Mouse (Mus musculus): ENCODE measurements around the gene Creb3l1. TPM values are rescaled to one million over a fixed set of nuclear protein-coding genes. Genes with fewer than 3 reads are reported as not detected.

The Creb3l1 gene
- polyA plus RNA-seq, 1 experiment from 2014 or later: 1.3 TPM

DNA sequence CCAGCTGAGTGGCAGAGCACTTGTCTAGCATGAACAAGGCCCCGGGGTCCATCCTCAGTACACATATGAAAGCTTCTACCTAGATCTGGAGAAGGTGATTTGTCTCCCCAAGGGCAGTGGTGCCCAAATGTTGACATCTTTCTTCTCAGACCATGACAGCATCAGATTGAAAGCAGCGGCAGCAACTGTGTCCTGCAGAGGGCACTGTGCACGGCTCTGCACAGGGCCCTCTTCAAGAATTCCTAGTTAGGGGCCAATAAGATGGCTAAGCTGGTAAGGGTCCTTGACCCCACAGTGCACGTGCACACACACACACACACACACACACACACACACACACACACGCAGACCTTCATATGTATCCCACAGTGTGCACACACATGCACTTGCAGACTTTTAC lies 9.4 kb downstream of the Creb3l1 start:
- Histone ChIP-seq H3K27me3 (0 out of 2 replicates have a peak, but pooled peaks cover 14% of the 10 kb centered on the region), H3K4me2 (no peak overlapping the region), H3K4me3 (replicated peaks) (no peak overlapping the region), H3K27ac (no peak overlapping the region), H3K9ac (replicated peaks) (no peak overlapping the region), H3K4me1 (replicated peaks) (peaks cover 28% of the 10 kb centered on the region), H3K36me3 (no peaks in the 10 kb centered on the region), H3K9me3 (no peaks in the 10 kb centered on the region)
- ATAC-seq (ENCODE audit: insufficient number of reproducible peaks, insufficient read depth, low FRiP score, low TSS enrichment, low read depth): no peak
- 88% methylated on average over 5 of the region's 5 CpGs for WGBS

DNA sequence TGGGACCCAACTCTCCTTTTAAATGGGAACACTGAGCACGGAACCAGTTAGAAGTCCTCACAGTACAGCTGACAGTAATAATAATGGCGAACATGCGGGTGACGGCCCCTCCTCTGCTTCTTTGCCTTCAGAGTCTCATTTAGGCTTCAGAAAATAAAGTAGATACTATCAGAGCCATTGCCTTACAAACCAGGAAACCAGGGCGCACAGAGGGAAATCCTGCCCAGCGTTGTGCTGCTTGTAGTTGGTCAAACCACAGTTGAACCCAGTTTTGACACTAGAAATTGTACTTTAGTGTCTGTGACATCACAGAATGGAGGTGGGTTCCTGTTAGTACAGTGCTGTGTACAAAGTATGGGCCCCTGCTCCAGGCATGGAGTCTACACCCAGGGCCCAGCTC lies 10.1 kb downstream of the Creb3l1 start:
- Histone ChIP-seq H3K9ac (replicated peaks) (no peak overlapping the region), H3K27ac (no peak overlapping the region), H3K4me3 (replicated peaks) (no peak overlapping the region), H3K36me3 (no peaks in the 10 kb centered on the region), H3K4me1 (replicated peaks) (peaks cover 21% of the 10 kb centered on the region), H3K27me3 (peaks cover 14% of the 10 kb centered on the region), H3K9me3 (no peaks in the 10 kb centered on the region), H3K4me2 (no peak overlapping the region)
- WGBS: 88% methylated on average over 6 of the region's 6 CpGs
- ATAC-seq (ENCODE audit: insufficient number of reproducible peaks, insufficient read depth, low FRiP score, low TSS enrichment, low read depth): no peak

DNA sequence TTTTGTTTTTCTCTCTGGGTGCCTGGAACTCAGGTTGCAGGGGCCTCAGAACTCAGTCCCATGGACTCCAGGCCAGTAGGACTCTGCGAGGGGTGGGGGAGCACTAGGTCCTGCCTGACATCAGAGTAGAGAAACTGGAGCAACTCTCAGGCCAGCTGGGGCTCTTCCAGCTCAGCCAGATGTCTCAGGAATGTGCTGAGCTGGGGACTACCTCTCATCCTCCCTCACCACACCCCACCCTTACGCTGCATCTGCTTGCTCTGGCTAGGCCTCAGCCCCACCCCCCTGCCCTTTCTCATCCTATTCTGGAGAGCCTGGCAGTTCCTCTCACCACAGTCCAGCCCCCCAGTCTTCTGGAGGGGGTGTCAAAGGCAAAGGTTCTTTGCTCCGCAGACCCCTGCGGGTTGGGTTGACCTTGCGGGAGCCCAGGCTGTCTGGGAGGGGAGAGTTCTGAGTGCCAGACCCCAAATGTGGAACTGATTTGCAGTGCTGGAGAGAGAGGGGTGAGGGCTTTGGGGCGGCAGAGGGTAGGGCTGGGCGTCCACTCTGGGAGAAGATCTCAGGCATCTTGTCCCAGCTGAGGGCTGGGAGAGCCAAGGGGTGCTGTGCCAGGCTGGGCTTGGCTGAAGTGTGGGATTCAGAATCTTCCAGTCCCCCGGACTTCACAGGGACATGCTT lies 11.4 kb downstream of the Creb3l1 start:
- H3K4me1 ChIP-seq (replicated peaks): peaks cover 22% of the 10 kb centered on the region
- no peaks in the 10 kb centered on the region for H3K36me3 ChIP-seq
- peak overlapping the region; percentile 83 for H3K27ac ChIP-seq
- ATAC-seq (ENCODE audit: insufficient number of reproducible peaks, insufficient read depth, low FRiP score, low TSS enrichment, low read depth): peak; percentile 33; the same call in 1 of the 2 replicates
- WGBS: 22% methylated on average over 8 of the region's 8 CpGs
- peak overlapping the region; percentile 34 for H3K4me2 ChIP-seq
- no peaks in the 10 kb centered on the region for H3K9me3 ChIP-seq
- no peak overlapping the region for H3K9ac ChIP-seq (replicated peaks)
- H3K4me3 ChIP-seq (replicated peaks): no peak overlapping the region
- peaks cover 11% of the 10 kb centered on the region for H3K27me3 ChIP-seq

DNA sequence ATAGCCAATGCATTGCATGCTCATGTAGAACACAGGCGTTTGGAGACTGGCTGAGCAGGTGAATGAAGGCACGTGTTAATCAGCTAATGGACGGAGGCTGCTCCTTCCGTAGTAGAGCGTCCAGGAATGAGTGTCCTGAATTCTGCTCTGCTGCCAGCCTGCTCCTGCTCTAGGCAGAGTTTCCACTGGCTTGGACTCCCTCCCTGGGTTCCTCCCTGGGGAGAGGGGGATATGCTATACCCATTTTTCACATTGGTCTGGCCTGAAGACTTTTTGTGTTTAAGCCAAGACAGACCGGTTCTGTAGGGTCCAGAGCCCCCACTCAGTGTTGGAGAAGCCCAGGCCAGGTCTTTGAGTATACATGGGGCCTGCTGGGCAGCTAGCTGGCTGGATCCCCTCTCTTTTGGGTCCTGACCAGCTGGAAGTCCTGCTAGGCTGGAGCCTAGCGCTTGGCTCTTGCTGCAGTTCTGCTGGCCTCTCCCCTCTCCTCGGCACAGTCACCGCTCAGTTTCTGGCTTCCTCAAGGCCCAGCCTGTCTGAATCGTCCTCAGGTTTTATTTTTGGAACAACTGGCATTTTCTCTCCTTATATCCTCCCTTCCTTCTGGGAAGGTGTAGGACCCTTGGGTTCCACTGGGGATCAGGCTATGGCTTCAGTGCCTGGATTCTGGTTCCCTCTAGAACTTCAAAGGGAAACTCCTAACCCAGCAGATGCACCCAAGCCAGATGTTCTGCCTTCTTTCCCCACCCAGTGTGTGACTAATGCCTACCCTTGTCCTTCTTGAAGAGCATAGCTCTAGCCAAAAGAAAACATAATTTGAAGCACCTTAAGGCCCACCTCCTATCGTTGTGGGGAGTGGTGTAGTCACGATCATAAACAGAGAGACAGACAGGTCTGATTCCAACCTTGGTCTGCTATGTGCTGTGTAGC lies 12.6 kb downstream of the Creb3l1 start:
- H3K4me1 ChIP-seq (replicated peaks): peaks cover 34% of the 10 kb centered on the region
- ATAC-seq (ENCODE audit: insufficient number of reproducible peaks, insufficient read depth, low FRiP score, low TSS enrichment, low read depth): no peak
- H3K4me2 ChIP-seq: no peak overlapping the region
- 82% methylated on average over 12 of the region's 12 CpGs for WGBS
- no peak overlapping the region for H3K4me3 ChIP-seq (replicated peaks)
- H3K27ac ChIP-seq: peak overlapping the region; percentile 83
- no peaks in the 10 kb centered on the region for H3K36me3 ChIP-seq
- no peak overlapping the region for H3K9ac ChIP-seq (replicated peaks)
- peaks cover 14% of the 10 kb centered on the region for H3K27me3 ChIP-seq
- no peaks in the 10 kb centered on the region for H3K9me3 ChIP-seq

DNA sequence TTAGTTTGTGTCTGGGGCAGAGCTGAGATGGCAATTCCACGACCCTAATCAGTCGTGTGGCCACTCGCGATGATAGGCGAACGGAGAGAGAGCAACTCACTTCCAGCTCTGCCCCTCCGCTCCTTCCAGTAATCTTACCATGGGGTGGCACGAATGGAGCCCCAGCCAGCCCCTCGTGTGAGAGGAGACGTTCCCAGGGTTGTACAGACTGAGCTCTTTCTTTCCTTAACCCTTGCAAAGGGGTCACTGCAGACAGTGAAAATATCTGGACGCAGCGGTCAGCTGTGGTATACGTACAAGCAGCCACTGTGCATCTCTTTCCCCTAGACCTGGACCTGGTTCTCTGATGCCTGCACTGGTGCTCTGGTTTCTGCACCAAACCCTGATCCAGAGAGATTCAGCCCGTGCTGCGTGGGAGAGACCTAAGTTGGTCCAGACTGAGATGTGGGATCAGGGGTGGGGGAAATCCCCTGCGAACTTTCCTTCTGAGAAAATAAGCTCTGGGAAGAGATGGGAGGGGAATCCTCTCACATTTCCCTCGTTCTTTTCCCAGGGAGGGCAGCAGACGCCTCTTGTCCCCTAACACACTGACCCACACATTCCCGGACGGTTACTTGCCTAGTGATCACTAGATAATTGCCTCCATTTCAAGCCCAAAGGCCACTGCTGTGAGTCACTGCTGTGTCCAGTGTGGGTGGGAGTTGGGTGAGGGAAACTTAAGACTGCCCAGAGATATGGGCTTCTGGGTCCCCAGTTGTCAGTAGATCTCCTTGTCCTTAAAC lies 15.5 kb downstream of the Creb3l1 start:
- peaks cover 38% of the 10 kb centered on the region for H3K4me1 ChIP-seq (replicated peaks)
- peak overlapping the region; percentile 45 for H3K4me3 ChIP-seq (replicated peaks)
- no peaks in the 10 kb centered on the region for H3K36me3 ChIP-seq
- H3K4me2 ChIP-seq: peak overlapping the region; percentile 89
- peaks cover 20% of the 10 kb centered on the region for H3K27me3 ChIP-seq
- peak overlapping the region; percentile 89; the same call in 1 of the 2 replicates for H3K27ac ChIP-seq
- ATAC-seq (ENCODE audit: insufficient number of reproducible peaks, insufficient read depth, low FRiP score, low TSS enrichment, low read depth): peak; percentile 19; the same call in 1 of the 2 replicates
- H3K9ac ChIP-seq (replicated peaks): peak overlapping the region; percentile 49
- WGBS: 3% methylated on average over 20 of the region's 20 CpGs
- H3K9me3 ChIP-seq: no peaks in the 10 kb centered on the region

DNA sequence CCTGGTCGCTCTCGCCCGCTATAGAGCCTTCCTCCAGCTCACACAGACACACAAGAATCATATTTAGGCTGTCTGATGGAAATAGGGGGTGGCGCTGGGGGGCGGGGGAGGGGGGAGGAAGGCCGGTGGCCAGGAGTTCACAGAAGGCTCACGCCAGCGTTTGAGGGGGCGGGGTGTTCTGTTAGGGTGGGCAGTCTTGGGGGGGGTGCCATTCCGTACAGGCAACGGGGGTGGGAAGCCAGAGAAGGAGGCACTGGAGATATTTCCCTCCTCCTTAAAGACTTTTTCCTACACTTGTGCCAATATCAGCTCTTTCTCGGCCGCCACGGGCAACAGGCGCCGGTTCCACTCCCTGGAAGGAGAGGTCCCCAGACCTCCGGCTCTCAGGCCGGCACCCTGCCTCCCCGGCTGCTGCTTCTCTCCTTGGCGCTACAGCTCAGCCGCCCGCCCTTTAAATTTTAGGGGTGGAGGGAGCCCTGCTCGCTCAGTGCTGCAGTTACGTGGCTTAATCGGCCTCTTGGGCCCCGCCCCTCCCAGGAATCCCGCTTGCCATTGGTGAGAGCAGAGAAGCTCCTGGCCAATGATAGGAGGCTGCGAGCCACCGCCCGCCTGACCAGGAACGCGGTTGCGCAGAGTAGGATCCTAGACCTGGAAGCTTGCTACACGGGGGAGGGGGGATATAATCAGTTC lies 16.2 kb downstream of the Creb3l1 start:
- no peaks in the 10 kb centered on the region for H3K36me3 ChIP-seq

DNA sequence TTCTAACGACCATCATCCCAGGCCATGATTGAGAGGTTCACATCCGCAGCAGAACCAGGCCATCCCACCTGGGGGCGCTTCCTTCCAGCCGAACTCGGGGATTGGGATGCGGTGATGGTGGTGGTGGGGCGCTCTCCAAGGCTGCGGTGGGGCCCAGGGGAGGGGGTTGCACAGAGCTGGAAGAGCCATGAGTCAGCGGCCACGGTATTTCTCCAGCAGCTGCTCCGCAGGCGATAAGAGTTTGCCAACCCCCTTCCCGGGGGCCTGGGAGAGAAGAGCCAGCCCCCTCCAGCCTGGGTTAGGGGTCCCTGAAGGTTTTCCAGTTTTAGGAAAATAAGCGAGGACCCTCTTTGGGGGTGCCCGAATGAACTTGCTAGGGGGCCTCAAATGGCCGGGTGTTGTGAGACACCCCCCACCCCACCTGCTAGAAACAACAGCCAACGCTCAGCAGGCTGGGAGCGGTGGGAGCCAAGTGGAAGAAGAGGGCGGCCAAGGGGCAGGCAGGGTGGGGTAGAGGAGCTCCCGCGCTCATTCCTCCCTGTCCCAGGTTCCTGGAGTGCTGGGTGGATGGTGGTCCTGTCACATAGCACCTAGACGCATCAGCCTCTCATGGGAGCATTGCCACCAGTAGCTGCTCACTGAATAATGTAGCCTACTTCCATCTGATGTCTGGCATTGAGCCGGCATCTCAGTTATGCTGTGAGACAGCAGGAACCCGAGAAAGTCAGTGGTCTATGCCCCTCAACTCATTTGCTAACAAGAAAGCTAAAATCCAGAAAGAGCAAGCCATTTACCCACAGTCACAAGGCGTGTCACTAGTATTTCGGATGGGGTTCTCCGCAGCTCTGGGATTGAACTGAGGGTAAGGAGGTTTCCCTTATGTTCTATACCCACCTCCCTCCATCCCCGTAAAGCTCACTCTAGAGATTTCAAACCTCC lies 17.1 kb downstream of the Creb3l1 start:
- Histone ChIP-seq H3K27me3 (peaks cover 22% of the 10 kb centered on the region), H3K4me2 (peak overlapping the region; percentile 89), H3K9me3 (no peaks in the 10 kb centered on the region), H3K9ac (replicated peaks) (peak overlapping the region; percentile 49), H3K27ac (peak overlapping the region; percentile 89), H3K4me1 (replicated peaks) (peaks cover 24% of the 10 kb centered on the region), H3K4me3 (replicated peaks) (peak overlapping the region; percentile 45), H3K36me3 (no peaks in the 10 kb centered on the region)
- ATAC-seq (ENCODE audit: insufficient number of reproducible peaks, insufficient read depth, low FRiP score, low TSS enrichment, low read depth): 0 out of 2 replicates have a peak, but pooled peaks have one; percentile 17
- 1% methylated on average over 28 of the region's 28 CpGs for WGBS

More for the DNA sequence above, 16.2 kb downstream of the Creb3l1 start:
- Histone ChIP-seq H3K4me3 (replicated peaks) (peak overlapping the region; percentile 45), H3K9me3 (no peaks in the 10 kb centered on the region), H3K4me1 (replicated peaks) (peaks cover 33% of the 10 kb centered on the region), H3K27ac (peak overlapping the region; percentile 89), H3K4me2 (peak overlapping the region; percentile 89), H3K27me3 (peaks cover 22% of the 10 kb centered on the region), H3K9ac (replicated peaks) (peak overlapping the region; percentile 49)
- peak; percentile 96 for ATAC-seq (ENCODE audit: insufficient number of reproducible peaks, insufficient read depth, low FRiP score, low TSS enrichment, low read depth)
- 1% methylated on average over 34 of the region's 34 CpGs for WGBS

DNA sequence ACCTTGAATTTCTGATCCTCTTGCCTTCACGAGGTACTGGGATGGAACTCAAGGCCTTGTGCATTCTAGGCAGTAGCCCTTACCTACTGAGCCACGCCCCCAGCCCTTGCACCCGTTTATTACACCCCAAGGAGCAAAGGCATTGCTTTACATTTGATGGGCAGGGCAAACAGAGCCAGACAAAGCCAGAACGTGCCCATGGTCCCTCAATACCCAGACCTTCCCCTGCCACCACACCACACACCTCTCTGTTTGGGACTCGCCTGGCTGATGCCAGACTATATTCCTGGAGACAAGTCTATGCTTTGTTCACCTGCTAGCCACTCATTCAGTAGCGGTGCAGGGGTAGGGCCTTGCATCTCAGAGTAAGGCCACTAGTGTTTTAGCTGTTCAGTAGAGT lies 17.8 kb downstream of the Creb3l1 start:
- H3K27ac ChIP-seq: no peak overlapping the region
- H3K9ac ChIP-seq (replicated peaks): no peak overlapping the region
- no peaks in the 10 kb centered on the region for H3K36me3 ChIP-seq
- no peak for ATAC-seq (ENCODE audit: insufficient number of reproducible peaks, insufficient read depth, low FRiP score, low TSS enrichment, low read depth)
- H3K4me3 ChIP-seq (replicated peaks): peak overlapping the region; percentile 45
- peak overlapping the region; percentile 89 for H3K4me2 ChIP-seq
- 42% methylated on average over 6 of the region's 6 CpGs for WGBS
- H3K27me3 ChIP-seq: peaks cover 22% of the 10 kb centered on the region
- no peaks in the 10 kb centered on the region for H3K9me3 ChIP-seq
- peaks cover 21% of the 10 kb centered on the region for H3K4me1 ChIP-seq (replicated peaks)

DNA sequence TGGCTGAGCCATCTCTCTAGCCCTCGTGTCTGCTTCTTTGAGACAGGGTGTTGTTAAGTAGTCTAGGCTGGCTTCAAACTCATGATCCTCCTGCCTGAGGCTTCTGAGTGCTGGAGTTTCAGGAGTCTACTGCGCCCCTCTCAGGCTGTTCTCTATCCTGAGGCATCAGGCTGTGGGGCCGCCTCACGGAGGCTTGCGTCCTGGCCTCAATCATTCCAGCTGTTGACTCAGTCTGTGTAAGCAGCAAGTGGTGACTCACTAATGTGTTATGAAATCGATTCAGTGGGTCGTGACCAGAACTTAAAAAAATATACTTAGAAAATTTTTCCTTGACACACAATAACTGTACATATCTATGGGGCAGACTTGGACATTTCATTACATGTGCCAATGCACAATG lies 19.7 kb downstream of the Creb3l1 start:
- Histone ChIP-seq H3K9me3 (no peaks in the 10 kb centered on the region), H3K9ac (replicated peaks) (no peak overlapping the region), H3K4me1 (replicated peaks) (peaks cover 21% of the 10 kb centered on the region), H3K36me3 (no peaks in the 10 kb centered on the region), H3K4me3 (replicated peaks) (no peak overlapping the region), H3K4me2 (no peak overlapping the region), H3K27ac (no peak overlapping the region), H3K27me3 (peaks cover 17% of the 10 kb centered on the region)
- 78% methylated on average over 7 of the region's 7 CpGs for WGBS
- no peak for ATAC-seq (ENCODE audit: insufficient number of reproducible peaks, insufficient read depth, low FRiP score, low TSS enrichment, low read depth)
